Mouse (Mus musculus): Measurements from ENCODE around the gene Dlx2.

The Dlx2 gene

DNA sequence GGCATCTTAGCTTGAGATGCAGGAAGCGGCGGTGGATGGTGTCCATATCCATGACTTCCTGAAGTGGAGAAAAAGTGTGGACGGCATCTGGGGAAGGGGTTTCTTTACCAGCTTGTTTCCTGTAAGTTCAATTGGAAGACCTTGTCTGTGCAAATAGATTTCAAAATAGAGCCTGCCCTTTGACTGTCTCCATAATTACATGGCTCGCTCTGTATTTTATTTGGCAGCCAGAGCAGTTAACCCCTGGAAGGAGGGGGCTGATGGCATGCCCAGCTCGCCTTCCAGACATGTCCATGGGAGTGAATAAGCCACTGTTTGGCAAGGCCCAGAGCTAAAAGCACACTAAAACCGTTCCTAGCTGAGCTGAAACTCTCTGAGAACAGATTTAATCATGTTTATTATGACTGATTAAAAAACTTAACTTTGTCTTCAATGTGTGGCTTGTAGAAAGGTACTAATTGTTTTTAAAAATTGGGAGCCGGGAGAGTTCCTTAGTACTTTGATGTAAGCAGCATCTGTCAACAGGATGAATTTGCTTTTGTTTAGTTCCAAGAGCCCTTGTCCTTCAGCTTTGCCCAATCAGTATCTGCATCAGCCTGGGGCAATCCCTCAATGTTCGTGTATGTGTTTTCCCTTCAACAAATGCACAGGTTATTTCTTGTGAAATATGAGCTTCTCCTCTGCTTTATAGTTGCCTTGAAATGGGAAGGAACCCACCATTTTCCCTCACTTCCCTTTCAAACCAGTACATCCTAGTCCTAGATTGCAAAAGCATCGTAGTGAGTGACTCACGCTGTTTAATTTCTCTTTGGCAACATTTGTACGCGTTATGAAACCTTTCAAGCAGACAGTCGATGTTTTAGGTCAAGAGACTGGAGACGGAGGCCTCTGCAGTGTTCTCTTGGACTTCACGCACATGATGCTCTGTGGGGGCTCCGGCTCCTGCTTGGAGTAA, 47.0 kb downstream of the Dlx2 start:
- DNase-seq: no peak

DNA sequence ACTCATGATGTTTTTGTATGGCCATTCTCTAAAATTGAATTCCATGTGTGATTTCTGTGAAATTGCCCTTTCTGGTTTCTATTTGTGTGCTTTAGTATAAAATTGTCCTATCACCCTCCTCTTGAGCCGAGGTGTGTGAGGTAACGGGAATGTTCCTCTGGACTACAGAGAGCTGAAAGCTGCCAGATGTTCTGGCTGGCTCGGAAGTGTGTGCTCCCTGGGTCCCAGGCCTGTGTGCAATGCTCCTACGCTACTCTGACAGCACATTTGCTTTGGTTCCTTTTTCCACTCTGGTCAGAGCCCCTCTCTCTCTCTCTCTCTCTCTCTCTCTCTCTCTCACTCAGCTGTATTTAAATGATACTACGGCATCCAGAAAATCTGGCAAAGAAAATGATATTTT, 49.4 kb downstream of the Dlx2 start:
- no peak for DNase-seq

DNA sequence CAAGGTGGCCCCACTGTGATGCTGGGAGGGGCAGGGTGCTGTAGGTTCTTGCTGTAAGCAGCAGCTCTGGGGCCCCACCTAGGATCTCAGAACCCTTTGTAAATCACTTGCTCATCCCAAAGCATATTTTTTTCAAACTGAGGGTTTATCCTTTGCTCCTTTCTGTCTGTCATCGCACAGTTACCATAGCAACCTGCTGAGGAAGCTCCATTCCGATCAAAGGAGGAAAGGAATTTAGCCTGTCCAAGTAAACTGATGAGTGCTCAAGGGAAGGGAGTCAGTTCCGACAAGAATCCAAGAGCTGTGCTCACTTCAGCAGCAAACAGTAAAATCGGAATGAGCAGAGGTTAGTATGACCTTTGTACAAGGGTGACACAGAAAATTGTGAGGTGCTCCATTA, 51.6 kb downstream of the Dlx2 start:
- no peak for DNase-seq

- peak; percentile 34 for DNase-seq
These were observed 52.1 kb downstream of the Dlx2 start for GRCm38 (mm10) chr2:71494503-71494902.
